Mouse (Mus musculus): ENCODE results near the gene Neurl1a.

Gene Neurl1a

GRCm38 (mm10) chr19:47291307-47292080 lies 112.9 kb downstream of the Neurl1a start:
- DNase-seq = no peak

GRCm38 (mm10) chr19:47292451-47292951 lies 113.9 kb downstream of the Neurl1a start:
- no peak for DNase-seq

- no peak for DNase-seq
These were observed 119.5 kb downstream of the Neurl1a start for GRCm38 (mm10) chr19:47298100-47298499.

- DNase-seq = no peak
These were observed 122.9 kb downstream of the Neurl1a start for GRCm38 (mm10) chr19:47301303-47302190.

- DNase-seq = no peak
These were observed 123.7 kb downstream of the Neurl1a start for GRCm38 (mm10) chr19:47302191-47302852.

- no peak for DNase-seq
These were observed 124.5 kb downstream of the Neurl1a start for GRCm38 (mm10) chr19:47303128-47303527.

GRCm38 (mm10) chr19:47304170-47304745 lies 125.6 kb downstream of the Neurl1a start:
- no peak for DNase-seq

GRCm38 (mm10) chr19:47305401-47305800 lies 126.8 kb downstream of the Neurl1a start:
- no peak for DNase-seq

GRCm38 (mm10) chr19:47306128-47306916 lies 127.7 kb downstream of the Neurl1a start:
- DNase-seq = no peak

GRCm38 (mm10) chr19:47306917-47307315 lies 128.3 kb downstream of the Neurl1a start:
- no peak for DNase-seq

Measured in thymus, adult 18-20 months (tissue).